Mouse (Mus musculus) inflammation-experienced regulatory T-cells, adult 6 months (primary cell): ENCODE data around the gene Mtch2. TPM values are rescaled to one million over a fixed set of nuclear protein-coding genes. Genes with fewer than 3 reads are reported as not detected.
A peak's percentile ranks its signal among the peaks of the same experiment; 100 is the strongest.
"Not testable (repeated sequence)": the region's sequence is repeated elsewhere in the genome, so short reads cannot be mapped to it uniquely, and the experiment has no call there.

Experiments
- ATAC-seq: one replicate; pipeline ENCODE4 v1.8.0; 2017
- polyA plus RNA-seq, 3 experiments: library from polyadenylated mRNA; unstranded; fragments of 100-300 nt; shearing (Covaris generic); gene quantifications; one replicate each; pipeline ENCODE4 v1.2.1; 2017

Mtch2 gene
- 100 to 1,000 TPM; 115 to 143 (median 119) TPM for polyA plus RNA-seq

DNA sequence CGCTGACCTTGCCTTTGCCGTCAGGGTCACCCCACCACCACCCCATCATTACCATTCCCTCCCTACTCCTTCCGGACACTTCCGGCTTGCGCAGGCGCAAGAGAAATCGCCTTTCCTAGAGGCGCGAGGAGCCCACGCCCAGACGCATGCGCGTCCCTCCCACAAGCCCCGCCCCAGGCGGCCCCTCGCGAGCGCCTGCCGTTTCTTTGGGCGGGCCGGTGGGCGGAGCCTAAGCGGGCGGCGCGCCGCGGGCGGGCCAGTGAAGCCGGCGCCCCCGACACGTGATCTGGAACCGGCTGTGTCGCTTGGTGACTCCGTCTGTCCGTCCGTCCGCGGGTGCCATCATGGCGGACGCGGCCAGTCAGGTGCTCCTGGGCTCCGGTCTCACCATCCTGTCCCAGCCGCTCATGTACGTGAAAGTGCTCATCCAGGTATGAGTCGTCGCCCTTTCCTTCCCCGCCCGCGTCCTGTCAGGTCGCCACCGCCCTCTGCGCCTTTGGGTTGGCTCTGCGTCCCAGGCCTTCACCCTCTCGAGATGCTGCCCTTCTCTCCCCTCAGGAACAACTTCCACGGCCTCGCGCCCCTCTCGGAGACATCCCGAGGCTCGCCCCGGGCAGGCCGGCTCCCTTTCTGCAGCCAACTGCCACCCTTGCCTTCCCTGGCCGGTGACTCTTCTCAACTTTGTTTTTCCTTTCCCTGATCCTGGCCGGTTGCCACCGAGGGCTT lies at the start of gene Mtch2:
TSS of gene Mtch2 (plus strand) at position 201 of the 726 bp plus-strand sequence.
- peak; percentile 88 for ATAC-seq

DNA sequence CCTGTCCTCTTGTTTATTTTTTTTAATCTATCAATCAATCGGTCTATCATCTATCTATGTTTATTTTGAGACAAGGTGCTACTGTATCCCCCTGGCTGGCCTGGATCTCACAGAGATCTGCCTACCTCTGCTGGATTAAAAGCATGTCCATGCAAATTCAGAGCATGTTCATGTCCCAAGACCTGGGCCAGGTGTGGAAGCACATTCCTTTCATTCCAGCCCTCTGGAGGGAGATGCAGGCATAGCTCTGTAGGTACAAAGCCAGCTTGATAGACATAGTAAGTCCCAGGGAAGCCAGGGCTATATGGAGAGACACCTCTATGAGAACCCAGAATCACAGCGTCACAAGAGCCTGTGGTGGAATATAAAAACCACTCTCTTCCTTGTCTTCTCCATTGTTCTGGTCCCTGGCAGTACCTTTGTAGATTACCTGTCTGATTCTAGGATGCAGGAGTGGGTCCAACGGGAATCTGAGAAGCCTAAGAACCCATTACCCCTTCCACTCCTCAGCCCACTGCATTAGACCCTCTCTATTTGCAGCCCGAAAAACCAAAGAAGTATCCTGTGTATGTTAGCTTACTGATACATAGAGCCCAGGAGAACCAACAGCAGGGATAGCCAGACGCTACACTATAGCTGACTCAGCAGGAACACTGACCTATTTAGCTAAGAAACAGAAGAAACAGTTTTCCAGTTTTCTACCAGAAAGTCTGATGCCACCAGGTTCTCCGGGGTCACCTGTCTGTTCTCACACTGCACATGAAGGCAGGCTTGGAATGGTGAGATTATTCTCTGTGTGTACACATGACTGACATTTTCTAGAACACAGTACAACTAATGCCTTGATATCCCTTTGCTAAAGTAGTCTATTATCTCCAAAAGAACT lies 38.5 kb upstream of the Mtch2 start:
- ATAC-seq: no peak

DNA sequence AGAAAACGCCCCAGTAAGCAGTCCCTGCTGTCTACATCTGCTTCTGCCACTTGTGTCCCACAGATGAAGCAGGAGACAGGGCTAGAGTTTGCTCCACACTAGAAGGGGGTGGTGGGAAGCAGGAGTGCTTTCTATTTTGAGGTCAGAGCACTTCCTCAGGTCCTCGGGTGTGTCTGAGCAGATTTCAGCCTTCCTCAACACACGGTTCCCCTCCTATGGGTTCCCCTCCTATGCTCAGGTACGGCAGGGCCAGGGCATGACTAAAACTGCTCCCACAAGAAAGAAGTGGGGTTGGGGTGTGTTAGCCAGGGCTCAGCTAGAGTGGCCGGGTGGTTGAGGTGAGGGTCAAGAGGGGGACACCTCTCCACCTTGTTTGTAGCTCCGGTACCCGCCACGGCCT lies 36.2 kb upstream of the Mtch2 start:
- ATAC-seq: no peak

DNA sequence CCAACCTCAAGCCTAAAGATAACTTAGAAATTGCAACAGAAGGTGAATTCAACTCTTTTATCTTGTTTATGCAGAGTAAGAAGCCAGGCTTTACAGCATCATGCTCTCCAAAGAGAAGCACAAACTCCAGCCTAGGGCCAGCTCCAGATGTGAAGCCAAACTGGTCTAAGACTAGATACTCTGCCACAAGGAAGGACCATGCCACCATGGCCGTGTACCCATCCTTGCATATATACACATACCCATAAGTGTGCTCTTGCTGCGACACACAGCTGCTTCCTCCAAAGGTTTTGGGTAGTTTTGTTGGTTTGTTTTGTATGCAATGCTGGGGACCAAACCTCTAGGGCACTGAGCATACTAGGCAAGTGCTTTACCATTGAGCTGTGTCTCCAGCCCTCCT lies 31.7 kb upstream of the Mtch2 start:
- no peak for ATAC-seq

- no peak for ATAC-seq
These were observed 30.8 kb upstream of the Mtch2 start for GRCm38 (mm10) chr2:90816144-90816543.

DNA sequence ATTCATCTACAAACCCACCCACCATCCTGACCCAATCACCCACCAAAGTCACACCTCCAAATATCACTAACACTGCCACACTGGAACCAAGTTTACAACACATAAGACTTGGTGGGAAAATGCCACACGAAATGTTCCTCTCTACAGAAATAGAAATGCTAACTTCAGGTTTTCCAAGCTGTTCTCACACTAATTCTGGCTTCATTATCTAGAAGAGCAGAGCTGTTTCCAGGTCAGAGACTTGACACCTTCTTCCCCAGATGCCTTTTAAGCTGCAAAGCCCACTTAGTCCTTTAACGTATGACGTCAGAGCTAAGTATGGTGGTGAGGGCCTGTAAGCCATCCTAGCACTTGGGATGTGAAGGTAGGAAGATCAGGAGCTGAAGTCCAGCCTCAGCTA lies 28.2 kb upstream of the Mtch2 start:
- ATAC-seq: no peak

GRCm38 (mm10) chr2:90820894-90821293 lies 26.1 kb upstream of the Mtch2 start:
- ATAC-seq: no peak

- ATAC-seq: no peak
These were observed 24.0 kb upstream of the Mtch2 start for GRCm38 (mm10) chr2:90822978-90823377.

DNA sequence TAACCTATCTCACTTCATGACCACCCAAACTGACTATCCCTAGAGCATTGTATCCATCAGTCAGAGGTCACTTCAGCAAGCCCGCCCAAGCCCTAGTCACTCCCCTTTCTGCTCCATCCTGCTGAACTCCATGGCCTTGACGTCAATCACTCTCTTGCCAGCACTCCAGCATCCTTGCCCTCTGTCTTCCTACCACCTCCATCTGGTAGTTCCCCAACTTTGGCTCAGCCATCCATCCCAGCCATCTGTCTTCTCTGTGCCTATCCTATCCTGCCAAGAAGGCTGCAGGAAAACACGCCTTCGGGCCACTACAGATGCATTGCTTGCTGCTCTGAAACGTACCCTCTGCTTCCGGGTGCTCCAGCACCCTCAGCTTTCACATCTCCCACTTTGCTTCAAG lies 23.2 kb upstream of the Mtch2 start:
- no peak for ATAC-seq

DNA sequence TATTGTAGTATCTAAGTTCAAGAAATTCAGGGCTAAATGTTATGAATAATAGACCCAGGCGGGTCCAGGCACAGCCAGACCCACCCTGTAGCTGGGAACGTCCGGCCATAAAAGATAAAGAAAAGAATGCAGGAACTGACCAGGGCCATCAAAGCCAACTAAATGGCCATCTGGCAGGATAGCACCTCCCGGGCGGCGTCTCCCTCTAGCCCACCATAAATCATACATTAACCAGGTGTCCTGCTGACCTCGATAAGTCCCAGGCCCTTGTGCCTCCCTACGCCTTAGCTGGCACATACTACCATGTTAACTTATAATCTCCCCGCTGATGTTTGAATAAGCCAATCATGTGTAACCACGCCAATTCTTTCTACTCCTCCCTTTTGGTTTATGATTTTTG lies 22.4 kb upstream of the Mtch2 start:
- ATAC-seq: not testable (repeated sequence)

DNA sequence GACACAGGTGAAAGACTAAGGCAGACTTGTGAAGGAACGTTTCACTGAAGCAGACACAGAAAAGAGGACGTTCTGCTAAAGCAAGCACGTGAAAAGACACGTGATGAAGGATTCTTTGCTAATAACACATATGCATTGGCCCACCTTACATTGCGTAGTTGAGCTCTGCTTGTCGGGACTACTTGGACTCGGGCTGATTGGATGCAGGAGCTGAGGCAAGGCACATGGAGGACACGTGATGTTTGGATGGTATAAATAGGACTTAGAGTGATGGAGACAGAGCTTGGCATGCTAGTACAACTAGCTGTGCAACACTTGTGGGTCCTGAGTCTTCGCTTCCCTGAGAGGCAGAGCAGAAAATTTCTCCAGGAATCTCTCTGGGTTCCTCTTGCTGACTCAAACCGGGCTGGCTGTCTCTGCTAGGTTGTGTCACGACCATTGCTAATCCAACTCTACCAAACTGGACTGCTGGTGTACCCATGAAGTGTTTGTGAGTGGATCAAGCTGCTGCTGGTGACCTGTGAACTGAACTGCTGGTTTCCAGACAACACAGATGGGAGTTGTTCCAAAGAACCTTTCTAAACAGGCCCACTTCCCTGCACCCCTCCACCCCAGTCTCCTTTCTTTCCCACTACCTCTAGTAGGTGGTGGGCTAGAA lies 21.3 kb upstream of the Mtch2 start:
- ATAC-seq: no peak

DNA sequence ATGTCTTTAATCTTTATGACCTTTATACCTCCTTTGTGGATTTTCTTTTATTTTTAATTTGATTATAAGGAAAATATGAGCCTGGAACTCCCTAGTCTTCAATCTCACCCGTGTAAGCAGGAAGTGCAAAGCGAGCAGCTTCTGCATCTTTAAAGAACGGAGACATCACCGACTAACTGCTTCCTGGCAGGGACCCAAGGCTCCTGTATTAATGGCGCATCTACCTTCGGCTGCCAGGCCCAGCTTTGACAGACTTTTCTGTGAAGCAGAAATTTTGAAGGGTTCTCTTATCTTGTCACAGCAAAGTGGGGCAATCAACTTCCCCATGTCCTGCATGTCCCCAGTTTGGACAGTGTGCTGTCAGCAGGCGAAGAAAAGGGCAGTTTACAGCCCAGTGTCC lies 18.2 kb upstream of the Mtch2 start:
- no peak for ATAC-seq

DNA sequence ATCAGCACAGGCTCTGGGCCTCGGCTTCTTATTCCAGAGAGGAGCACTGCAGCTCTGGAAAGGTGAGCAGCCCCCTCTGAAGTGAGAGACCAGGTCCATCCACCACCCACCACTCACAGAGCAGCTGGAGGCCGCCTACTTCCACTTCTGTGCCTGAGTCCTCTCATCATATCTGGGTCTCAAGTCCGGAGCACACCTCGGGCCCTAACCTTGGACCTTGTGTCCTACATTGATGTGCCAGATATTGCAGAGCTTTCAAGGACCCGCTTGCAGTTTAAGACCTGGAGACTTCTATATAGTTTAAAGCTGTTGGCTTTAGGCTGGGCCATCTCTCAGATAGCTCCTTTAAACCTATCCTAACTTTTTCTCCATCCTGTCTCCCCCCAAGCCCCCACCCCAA lies 13.5 kb upstream of the Mtch2 start:
- no peak for ATAC-seq

- ATAC-seq: no peak
These were observed 8.3 kb upstream of the Mtch2 start for GRCm38 (mm10) chr2:90838621-90839020.

DNA sequence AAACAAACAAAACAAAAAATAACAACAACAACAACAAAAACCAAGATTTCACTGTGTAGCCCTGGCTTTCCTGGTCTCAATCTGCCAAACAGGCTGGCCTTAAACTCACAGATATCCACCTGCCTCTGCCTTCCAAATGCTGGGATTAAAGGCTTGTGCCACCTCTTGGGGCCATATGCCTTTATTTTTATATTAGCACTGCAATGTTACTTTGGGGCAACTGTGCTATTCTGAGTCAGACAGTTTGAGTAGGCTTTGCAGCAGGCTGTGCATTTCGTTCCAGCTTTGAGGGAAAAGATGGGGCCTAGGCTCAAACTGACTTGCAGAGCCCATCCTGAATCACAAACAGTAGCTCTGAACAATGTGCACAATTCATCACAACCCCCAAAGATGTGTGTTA lies 3.3 kb upstream of the Mtch2 start:
- ATAC-seq: no peak

GRCm38 (mm10) chr2:90844262-90844661 lies 2.7 kb upstream of the Mtch2 start:
- no peak for ATAC-seq

- ATAC-seq: no peak
These were observed 1.7 kb upstream of the Mtch2 start for GRCm38 (mm10) chr2:90845234-90845633.

- no peak for ATAC-seq
These were observed 784 bp upstream of the Mtch2 start for GRCm38 (mm10) chr2:90846171-90846570.

- peak; percentile 69 for ATAC-seq
These were observed 379 bp upstream of the Mtch2 start for GRCm38 (mm10) chr2:90846597-90846954.

DNA sequence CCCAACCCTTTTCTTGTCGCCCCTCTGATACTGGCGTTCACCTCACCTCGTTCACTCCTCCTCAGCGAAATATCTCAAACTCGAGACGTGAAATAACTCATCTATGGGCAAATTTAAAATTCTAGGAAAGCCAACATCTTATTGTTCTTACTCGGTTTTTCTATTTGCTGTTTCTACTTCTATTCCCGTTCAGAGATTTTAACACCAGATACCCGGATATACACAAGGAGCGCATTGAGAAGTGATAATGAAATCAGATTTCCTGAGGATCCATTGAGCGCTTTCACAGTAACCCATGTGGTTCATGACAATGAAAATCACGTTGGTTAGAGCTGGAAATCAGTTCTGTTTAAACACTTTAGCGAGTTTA lies 711 bp downstream of the Mtch2 start:
- ATAC-seq: no peak

DNA sequence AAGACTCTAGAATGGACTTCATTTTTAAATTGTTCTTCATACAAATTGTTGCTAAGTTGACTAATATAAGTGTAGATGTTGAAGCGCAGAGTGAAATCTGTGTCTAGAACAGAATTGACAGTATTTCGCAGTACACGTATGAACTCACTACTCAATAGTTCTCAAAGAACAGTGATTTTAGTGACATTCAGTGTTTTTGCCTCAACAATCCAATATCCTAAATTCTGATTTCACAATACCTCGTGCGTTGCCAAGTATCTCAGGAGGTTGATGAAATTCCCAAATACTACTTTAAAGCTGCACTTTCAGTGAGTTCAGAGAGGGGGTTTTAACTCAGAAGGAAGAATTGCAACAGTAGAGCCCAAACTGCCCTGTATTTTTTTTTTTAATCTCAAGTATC lies 1.4 kb downstream of the Mtch2 start:
- no peak for ATAC-seq

DNA sequence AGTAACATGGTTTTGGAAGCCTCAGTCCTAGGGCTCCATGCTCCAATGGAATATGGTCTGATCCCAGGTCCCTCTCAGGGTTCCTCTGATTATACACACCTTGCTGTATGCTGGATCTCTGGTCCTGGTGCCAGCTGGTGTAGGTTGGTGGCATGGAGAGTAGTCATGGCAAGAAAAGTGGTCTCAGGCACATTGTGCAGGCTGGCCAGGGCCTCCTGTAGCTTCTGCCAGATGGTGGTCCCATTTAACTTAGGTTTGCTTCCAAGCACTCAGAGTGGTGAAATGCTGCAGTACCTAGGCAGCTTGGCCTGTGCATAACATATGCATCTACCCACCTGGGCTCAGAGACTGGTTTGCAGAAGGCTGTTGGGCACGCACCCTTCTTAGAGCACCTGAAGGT lies 3.4 kb downstream of the Mtch2 start:
- no peak for ATAC-seq

DNA sequence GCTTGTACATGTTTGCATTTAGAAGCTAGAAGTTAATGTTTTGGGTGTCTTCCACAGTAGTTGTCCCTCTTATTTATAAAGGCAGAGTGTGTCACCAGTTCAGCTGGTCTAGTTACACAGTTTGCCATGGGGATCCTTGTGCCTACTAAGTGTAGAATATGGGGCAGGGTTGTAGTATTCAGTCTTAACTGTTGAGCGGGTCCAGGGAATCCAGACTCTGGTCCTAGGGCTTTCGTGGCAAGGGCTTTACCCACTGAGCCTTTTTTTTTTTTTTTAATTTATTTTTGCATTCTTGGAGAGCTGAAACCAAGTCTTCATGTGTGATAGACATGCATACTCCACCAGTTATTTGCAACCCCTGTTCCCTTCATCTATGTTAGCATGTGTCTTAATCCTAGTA lies 14.5 kb downstream of the Mtch2 start:
- ATAC-seq: no peak

DNA sequence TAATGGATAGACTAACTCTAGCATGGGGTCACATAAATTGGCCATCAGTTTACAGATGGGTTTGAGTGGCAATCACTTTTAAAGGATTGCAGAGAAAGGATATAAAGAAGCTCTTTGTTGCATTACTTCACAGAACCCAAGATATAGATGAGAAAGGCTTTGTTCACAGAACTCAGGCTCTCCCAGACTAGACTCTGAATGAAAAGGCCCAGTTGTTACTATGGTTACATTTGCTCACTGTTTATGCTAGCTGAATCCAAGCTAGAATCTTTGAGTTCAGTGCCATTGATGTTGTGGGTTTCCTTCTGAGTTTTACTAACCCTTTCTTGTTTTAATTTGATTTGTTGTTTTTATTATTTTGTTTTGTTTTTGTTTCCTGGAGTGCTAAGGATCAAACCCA lies 17.2 kb downstream of the Mtch2 start:
- ATAC-seq: no peak
